Mouse (Mus musculus) adrenal gland, adult 18-20 months (tissue): ENCODE measurements around the gene Smarcb1. TPM values are rescaled to one million over a fixed set of nuclear protein-coding genes. Genes with fewer than 3 reads are reported as not detected.
A peak's percentile ranks its signal among the peaks of the same experiment; 100 is the strongest.

Experiments used
- DNase-seq, 2 experiments: peaks; one replicate each; pipeline ENCODE4 v3.0.0; 2021 to 2022; ENCODE audit warnings: low spot score in 2 of 2
- total RNA-seq, 2 experiments: library from RNA; stranded (reverse); gene quantifications; 1 replicate in 1 of 2; 2 replicates in 1 of 2; pipeline ENCODE4 v1.2.3; 2021

Gene Smarcb1
- total RNA-seq, 2 experiments from 2014 or later = 64.4 to 70.6 TPM

DNA sequence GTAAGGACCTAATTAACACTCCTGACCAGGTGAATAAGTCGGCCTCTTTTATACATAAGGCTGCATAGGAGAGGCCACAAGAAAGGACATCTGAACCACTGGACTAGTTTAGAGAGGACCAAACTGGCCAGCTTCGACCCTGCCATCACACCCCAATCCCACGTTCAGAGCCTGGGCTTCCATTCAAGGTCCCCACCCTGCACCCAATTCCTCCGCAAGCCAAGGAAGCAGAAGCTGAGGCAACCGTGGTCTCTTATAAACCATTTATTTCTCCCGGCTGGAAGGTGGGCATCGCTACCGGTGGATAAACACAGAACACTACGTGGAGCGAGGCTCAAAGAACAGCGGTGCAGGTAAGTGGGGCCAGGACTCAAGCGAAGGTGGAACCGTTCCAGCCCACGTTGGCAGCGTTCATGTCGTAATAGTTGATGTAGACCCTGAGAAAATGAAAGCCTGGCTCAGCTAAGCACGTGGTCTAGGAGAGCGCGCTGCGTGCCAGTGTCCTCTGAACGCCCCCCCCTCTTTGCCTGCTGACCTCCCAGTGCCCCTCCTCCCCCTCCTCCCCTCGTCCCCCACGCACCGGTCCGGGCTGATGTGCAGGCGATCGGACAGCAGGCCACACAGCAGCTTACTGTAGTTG lies 62.2 kb downstream of the Smarcb1 start:
- no peak for DNase-seq

DNA sequence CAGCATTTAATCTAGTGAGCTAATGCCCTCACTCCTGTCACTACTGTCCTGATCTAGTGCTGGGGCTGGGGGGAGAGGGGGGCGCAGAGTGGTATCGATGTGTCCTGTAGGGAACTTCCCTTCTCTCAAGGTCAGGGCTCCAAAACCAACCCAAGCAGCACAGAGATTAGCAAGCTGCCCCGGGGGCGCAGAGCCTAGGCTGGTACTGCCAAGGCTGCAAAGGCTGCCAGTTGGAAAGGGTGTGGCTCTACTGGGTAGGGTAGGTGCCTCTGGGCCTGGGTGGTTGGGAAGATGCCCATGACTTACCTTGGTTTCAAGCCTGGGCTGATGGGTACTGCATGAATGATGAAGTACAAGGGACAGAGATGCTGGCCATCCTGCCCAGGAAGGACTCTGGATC lies 63.8 kb downstream of the Smarcb1 start:
- no peak for DNase-seq

DNA sequence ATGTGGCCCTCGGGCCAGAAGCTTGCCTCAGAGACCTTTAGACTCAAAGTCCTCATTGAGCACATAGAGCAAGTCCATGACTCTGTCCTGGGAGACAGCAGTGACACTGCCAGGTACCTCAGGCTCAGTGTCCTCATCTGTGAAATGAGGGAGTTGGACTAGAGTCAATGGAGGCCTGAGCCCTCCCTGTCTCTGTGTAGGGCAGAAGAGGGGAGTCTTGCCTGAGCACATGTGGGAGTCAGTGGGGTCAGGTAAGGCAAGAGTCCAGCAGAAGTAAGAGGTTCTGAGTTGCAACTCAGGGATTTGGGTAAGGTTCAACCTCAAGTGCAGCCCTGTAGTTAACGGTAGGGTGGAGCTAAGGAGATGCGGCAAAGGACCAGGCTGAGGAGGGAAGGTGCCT lies 64.4 kb downstream of the Smarcb1 start:
- DNase-seq = no peak

DNA sequence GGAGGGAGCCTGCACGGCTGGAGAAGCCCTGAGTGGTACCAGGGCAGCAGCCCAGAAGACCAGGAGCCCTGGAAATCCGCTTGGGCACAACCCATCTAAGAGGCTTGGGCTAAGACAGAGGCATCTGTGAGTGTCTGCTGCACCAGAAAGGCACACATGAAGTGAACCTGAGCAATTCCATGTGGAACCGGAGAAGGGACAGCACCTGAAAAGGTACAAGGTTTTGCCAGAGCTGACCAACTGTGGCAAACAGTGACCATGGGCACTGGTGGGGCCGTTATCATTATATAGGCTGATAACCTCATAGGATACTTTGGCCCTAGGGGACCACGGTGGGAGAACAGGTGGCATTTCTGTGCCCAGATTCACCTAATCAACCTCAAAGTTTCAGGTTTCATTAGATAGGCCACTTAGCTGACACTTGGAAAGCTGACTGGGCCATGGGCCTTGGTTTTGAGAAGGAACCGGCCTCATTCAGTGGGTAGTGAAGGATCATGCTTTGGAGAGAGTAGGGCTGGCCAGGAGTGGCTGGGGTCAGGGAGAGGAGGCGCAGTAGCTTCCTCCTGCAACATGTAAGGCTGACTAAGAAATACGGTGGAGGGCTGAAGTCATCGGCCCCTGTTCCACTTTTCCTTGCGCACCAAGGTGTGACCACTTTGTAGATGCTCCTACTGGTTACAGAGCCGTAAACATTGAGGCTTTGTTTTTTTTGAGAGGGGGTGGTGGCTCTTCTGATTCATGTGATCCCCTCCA lies 65.1 kb downstream of the Smarcb1 start:
- DNase-seq = no peak

DNA sequence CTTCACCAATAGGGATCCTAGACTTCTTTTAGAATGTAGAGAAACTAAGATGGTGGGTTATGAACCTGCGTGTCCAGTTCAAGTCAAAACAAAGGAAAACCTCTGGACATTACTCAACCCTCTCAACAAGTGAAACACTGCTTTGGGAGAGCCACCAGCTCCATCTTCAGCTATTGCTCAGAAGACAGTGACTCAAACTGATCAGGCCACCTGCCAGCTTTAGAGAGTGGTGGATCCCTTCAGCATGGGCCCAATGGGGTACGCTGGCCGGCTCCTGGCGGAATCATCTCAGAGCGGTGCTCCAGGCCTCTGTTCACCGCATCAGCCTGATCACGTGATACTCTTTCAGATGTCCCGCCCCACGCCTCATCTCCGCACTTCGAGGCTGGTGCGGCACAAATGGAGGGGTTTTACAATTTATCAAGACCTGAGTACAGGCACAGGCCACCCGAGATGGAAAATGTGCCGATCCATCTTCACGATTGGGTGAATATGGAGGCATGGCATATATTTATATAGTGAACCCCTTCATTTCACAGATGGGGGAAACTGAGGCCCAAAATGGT lies 65.9 kb downstream of the Smarcb1 start:
- no peak for DNase-seq

DNA sequence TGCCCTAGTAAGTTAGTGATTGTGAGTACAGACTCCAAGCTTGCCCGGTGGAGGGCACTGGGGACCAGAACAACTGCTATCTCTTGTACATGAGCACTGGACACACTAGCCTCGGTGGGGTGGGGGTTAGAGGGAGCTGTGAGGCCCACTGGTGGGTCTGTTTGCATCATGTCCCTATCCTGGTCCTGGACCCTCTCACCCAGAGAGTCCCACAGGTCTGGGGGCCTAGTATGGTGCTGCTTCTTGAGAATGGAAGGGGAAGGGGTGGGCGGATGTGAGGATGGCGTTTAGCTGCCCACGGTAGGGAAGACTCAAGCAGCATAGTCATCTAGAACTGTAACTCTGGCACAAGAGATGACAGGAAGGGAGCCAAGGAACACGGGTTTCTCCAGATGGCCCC lies 66.6 kb downstream of the Smarcb1 start:
- DNase-seq = no peak

DNA sequence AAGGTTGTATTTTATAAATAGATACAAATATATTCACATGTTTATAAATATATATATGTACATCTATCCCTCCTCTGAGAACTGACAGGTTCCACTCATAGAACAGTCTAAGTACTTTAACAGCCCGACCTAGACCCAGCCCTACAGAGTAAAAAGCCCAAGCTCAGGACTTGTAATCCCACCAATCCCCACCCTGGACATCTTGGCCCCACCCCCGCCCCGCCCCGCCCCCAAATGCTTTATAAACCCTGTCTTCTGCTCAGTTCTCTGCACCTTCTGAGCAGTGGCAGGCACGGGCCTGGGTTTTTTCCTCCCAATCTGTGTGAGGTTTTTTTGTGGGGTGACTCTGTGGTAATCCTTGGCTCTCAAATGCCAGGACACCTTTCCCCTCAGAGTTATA lies 67.3 kb downstream of the Smarcb1 start:
- DNase-seq = no peak

DNA sequence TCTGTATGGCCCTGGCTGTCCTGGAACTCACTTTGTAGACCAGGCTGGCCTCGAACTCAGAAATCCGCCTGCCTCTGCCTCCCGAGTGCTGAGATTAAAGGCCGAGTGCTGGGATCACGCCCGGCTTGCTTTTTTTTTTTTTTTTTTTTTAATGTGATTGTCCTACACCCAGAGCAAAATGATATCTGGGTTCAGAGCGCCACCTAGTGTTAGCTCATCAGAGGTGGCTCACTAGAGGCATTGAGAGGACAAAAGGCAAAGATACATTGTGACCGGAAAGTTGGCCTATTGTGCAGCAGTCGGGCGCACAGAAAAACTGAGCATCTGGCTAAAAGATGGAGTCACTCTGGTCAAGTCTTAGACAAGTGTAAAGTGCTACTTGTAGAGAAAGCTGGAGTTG lies 68.0 kb downstream of the Smarcb1 start:
- peak; percentile 81 to 86 for DNase-seq

DNA sequence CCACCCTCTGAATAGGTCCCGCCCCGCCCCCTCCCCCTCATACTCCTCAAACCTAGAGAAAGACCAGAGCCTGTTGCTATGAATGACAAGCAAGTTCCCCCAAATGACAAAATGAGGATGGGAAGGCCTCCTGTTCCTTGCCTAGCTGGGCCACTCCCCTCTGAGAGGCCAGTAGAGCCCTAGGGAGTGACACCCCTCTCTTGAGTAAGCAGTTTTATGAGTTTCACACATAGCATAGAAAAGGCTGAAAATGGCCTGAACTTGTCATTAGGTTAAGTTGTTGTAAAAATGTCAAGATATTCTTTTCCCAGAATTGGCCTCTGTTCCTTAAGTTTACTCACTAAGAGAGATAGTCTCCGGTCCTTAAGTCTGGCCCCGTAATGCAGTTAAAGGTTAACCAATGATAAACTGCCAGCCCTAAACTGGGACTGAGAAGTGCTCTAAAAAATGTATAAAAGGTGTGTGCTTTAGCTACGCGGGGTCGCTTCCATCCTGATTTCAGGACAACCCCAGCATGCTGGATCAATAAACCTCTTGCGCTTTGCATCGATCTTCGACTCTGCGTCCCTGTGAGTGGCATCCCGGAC lies 68.8 kb downstream of the Smarcb1 start:
- DNase-seq = no peak

DNA sequence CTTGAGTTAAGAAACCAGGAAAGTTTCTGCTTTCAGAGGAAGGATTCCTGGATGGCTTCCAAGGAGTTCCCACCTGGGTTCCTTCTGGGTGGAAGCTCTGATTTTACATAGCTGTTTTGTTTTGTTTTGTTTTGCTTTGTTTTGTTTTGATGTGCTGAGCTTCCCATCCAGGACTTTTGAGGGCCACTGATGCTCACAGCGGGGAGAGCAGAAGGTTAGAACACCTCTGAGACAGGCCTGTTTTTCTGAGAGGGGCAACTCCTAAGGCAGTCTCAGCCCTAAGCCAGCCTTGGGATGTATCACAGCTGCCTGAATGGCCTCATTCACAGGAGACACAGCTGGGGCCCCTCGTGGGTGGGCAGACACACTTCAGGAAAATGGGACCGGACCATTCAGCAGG lies 69.7 kb downstream of the Smarcb1 start:
- DNase-seq = no peak

DNA sequence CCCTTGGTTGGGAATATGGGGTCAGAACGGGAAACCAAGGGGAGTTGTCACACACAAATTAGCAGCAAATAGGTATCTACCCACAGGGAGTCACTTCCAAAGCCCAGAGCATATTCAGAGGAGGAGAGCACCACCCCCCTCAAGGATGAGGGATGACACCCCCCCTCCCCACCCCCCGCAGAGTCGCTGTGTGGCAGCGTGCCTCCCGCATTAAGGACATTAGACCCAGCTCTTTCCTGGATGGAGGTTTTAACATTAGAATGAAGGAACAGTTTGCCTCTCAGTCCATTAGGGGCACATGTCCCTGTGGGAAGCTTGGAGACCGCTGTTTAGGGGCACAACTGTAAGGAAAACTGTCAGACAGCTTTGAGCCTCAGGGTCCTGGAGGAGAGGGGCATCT lies 70.3 kb downstream of the Smarcb1 start:
- no peak for DNase-seq

DNA sequence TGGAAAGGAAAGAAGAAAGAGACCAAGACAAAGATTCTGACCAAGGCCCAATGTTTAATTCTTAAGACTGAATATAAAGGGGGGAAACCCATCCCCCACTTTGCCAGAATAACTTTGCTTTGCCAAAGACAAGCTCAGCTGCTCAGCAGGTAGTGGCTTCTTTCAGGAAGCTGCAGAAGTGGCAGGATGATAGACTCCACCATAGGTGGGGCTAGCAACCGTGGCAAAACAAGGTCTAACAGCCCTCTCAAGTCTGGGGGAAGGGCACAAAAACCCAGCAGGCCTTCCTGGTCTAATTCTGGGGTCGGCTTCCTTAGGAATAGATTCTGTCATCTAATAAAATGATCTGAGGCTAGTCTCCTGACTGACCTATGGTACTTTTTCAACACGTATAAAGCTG lies 73.0 kb downstream of the Smarcb1 start:
- DNase-seq = no peak

Other genes with a start within 250 kb of the Smarcb1 start
- gene Cabin1, start 157.3 kb downstream of the Smarcb1 start, total RNA-seq = 10 to 100 TPM; 25.8 to 32.3 TPM
- gene Ddt, start 148.2 kb downstream of the Smarcb1 start, total RNA-seq = 100 to 1,000 TPM; 137 to 153 TPM
- gene Gm20441, start 140.7 kb downstream of the Smarcb1 start, total RNA-seq = not detected
- 10 to 100 TPM; 19.5 to 30.6 TPM for gene Gstt3, start 140.2 kb downstream of the Smarcb1 start, total RNA-seq
- 10 to 100 TPM; 57.9 to 82.4 TPM for gene Gstt1, start 123.0 kb downstream of the Smarcb1 start, total RNA-seq
- gene Gstt4, start 99.1 kb downstream of the Smarcb1 start, total RNA-seq = not detected
- gene Gstt2, start 84.2 kb downstream of the Smarcb1 start, total RNA-seq = 10 to 100 TPM; 25.5 to 31.1 TPM
- 100 to 1,000 TPM; 221 to 268 TPM for gene Mif, start 61.4 kb downstream of the Smarcb1 start, total RNA-seq
- 1 to 10 TPM; 1.4 to 2.3 TPM for gene Derl3, start 28.2 kb downstream of the Smarcb1 start, total RNA-seq
- gene Chchd10, start 11.5 kb upstream of the Smarcb1 start, total RNA-seq = 1,000 to 10,000 TPM in 1 of 2 experiments, 100 to 1,000 TPM in 1; 918 to 1,521 TPM
- gene Mmp11, start 14.9 kb upstream of the Smarcb1 start, total RNA-seq = 1 to 10 TPM; 5.4 to 5.7 TPM
- under 1 TPM; 0.63 to 0.64 TPM for gene Gm867, start 19.1 kb upstream of the Smarcb1 start, total RNA-seq
- not detected for gene Vpreb3, start 21.4 kb upstream of the Smarcb1 start, total RNA-seq
- gene Gm5134, start 32.9 kb upstream of the Smarcb1 start, total RNA-seq = not detected
- gene Zfp280b, start 111.0 kb upstream of the Smarcb1 start, total RNA-seq = 1 to 10 TPM; 5.8 to 6.9 TPM
- not detected for gene Slc5a4b, start 189.3 kb upstream of the Smarcb1 start, total RNA-seq
- not detected for gene Slc5a4a, start 225.8 kb upstream of the Smarcb1 start, total RNA-seq